Mouse (Mus musculus) bone marrow, adult 2 months (tissue): ENCODE data around the gene Tedc1. TPM values are rescaled to one million over a fixed set of nuclear protein-coding genes. Genes with fewer than 3 reads are reported as not detected.
A peak's percentile ranks its signal among the peaks of the same experiment; 100 is the strongest.

Source experiments
- H3K27ac ChIP-seq: fragments of 200-500 bp; 2 replicates; pipeline ENCODE4 v1.5.1; 2012; ENCODE audit warnings: low read depth, mild to moderate bottlenecking, control low read depth, inconsistent platforms, low read length; ENCODE audit not compliant: control insufficient read depth, poor library complexity, insufficient read depth
- H3K4me1 ChIP-seq: fragments of 200-500 bp; 2 replicates; pipeline ENCODE4 v1.6.1; 2011; ENCODE audit warnings: low read length; ENCODE audit not compliant: control insufficient read depth, insufficient read depth
- H3K4me3 ChIP-seq: fragments of 200-500 bp; replicated peaks from 2 replicates; pipeline ENCODE3; 2011; ENCODE audit warnings: mild to moderate bottlenecking, low read depth, low read length, control low read depth; ENCODE audit not compliant: control insufficient read depth
- CTCF ChIP-seq: fragments of 200-500 bp; IDR thresholded peaks from 2 replicates; pipeline ENCODE4 v1.5.1; 2011; ENCODE audit warnings: low read length, control low read depth; ENCODE audit not compliant: control insufficient read depth, insufficient read depth
- POLR2A ChIP-seq: fragments of 200-500 bp; IDR thresholded peaks from 2 replicates; pipeline ENCODE4 v1.6.1; 2011; ENCODE audit warnings: low read depth, mild to moderate bottlenecking, control low read depth, low read length, borderline replicate concordance; ENCODE audit not compliant: control insufficient read depth
- WGBS: fragments of 180-500 bp; shearing (Covaris S2); methylation state at CpG from one replicate; pipeline ENCODE4 v1.1.7; 2018; 5-methylcytosine and 5-hydroxymethylcytosine counted together
- polyA plus RNA-seq: library from polyadenylated mRNA; stranded (reverse); fragments of >200 nt; gene quantifications from 2 replicates; pipeline ENCODE4 v1.2.4, GENCODE M21; 2011; ENCODE audit warnings: low replicate concordance; ENCODE audit not compliant: missing spikeins, insufficient read depth, insufficient read length

Tedc1 gene
- polyA plus RNA-seq, 1 experiment: 16.0 TPM

GRCm38 (mm10) chr12:113153971-113154370 is 2.2 kb upstream of the Tedc1 start:
- 76% methylated on average over 7 of the region's 7 CpGs for WGBS
- no peak for TF ChIP-seq CTCF
- TF ChIP-seq POLR2A: no peak
- Histone ChIP-seq H3K4me3 (no peak overlapping the region), H3K27ac (peak overlapping the region; percentile 11; the same call in 1 of the 2 replicates), H3K4me1 (peaks cover 3% of the 10 kb centered on the region; the same call in 1 of the 2 replicates)

DNA sequence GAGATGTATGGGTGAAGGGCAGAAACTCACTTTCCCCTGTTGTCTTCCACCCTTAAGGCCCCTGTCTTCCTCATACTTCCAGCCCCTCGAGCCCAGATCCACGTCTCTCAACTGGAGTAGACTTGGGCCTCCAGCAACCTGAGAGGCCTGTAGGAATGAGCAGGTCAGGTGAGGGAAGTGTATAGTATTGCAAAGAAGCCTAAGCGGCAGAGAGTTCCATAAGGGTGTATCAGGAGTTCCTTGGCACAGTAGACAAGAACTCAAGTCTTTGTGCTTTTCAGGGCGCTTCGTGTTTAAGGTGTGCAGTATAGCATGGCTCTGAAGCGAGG is 1.5 kb upstream of the Tedc1 start:
- WGBS: 71% methylated on average over 6 of the region's 6 CpGs
- peak overlapping the region; percentile 82 for H3K27ac ChIP-seq
- peaks cover 3% of the 10 kb centered on the region; the same call in 1 of the 2 replicates for H3K4me1 ChIP-seq
- no peak for TF ChIP-seq CTCF
- TF ChIP-seq POLR2A: no peak
- peak overlapping the region; percentile 77 for H3K4me3 ChIP-seq

DNA sequence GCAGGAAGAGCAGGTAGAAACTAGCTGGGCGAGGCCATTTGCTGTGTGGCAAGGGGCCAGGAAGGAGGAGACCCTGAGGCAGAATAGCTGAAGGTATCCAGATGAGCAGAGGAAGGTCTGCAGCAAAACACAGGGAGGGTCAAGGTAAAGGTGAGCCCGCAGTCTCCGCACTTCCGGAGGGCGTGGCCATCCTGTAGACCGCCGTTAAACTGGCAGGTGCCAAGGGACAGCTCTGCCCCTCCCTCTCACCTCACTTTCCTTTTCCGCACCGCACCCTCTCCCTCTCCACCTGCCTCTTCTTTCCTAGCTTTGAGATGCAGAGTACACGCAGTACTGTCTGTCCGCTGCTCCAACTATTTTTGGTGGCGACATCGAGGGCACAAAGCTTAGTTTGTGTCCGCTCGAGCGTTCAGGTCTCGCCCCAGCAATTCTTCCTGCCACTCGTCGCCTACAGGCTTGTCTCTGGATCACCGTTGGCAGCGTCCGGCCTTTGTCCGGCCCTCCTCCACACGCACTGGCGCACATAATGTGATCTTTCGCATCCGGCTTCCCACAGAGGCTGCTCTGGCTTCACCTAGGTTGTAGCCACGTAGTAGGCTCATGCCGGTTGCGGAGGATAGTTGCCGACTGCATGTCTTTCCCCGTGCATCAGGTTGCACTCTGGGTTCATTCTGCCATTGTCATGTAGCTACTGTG is 997 bp upstream of the Tedc1 start:
- TF ChIP-seq POLR2A (no peak), CTCF (0 out of 2 replicates have a peak, but pooled peaks have one; percentile 4)
- Histone ChIP-seq H3K27ac (peak overlapping the region; percentile 82), H3K4me3 (peak overlapping the region; percentile 77), H3K4me1 (peaks cover 3% of the 10 kb centered on the region; the same call in 1 of the 2 replicates)
- WGBS: 6% methylated on average over 32 of the region's 32 CpGs

- H3K27ac ChIP-seq: peak overlapping the region; percentile 53
- H3K4me1 ChIP-seq: peaks cover 3% of the 10 kb centered on the region; the same call in 1 of the 2 replicates
- peak overlapping the region; percentile 88 for H3K4me3 ChIP-seq
- TF ChIP-seq CTCF: no peak
- TF ChIP-seq POLR2A: no peak
- 1% methylated on average over 23 of the region's 23 CpGs for WGBS
Observed at GRCm38 (mm10) chr12:113156540-113156929, 314 bp downstream of the Tedc1 start.

DNA sequence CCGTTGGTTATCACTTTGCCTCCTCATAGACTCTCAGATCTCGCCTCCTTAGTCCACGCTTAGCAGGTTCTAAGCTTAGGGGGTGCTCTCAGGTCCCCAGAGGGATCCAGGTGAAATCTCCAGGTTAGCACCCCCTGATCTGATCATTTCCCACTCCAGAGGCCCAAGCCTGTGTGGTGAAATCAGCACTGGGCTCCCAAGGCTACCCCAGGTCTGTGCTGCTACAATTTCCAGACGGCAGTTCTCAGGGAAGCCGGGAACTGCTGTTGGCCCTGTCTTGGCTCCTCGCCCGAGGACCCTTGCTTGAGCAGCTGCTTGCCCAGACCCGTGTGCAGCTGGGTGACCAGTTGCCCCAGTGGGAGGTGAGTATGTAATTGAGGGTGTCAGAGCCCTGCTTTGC is 781 bp downstream of the Tedc1 start:
- TF ChIP-seq CTCF (no peak), POLR2A (no peak)
- Histone ChIP-seq H3K27ac (no peak overlapping the region), H3K4me3 (peak overlapping the region; percentile 88), H3K4me1 (peaks cover 2% of the 10 kb centered on the region; the same call in 1 of the 2 replicates)
- 53% methylated on average over 8 of the region's 8 CpGs for WGBS

DNA sequence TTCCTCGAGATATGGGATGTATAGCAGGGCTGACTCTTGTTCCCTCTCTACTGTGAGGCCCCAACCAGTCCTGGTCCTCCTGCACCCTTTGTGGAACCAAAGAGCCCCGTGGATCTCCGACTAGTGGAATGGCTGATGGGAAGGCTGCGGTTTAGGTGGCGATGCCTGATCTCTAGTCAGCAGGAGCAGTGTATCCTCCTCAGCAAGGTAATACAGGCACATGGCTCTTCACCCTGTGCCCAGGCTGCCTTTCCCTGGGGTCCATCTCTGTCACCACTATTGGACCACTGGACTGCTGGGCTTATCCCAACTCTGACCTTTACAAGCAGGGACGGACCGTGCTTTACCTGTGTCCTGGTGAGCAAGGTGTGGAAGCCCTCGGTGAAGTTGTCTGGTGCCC is 1.3 kb downstream of the Tedc1 start:
- Histone ChIP-seq H3K4me1 (no peaks in the 10 kb centered on the region; the same call in 1 of the 2 replicates), H3K4me3 (no peak overlapping the region), H3K27ac (no peak overlapping the region)
- WGBS: 90% methylated on average over 8 of the region's 8 CpGs
- TF ChIP-seq CTCF: no peak
- no peak for TF ChIP-seq POLR2A

GRCm38 (mm10) chr12:113157971-113158370 is 1.8 kb downstream of the Tedc1 start:
- H3K27ac ChIP-seq: no peak overlapping the region
- 91% methylated on average over 8 of the region's 8 CpGs for WGBS
- no peaks in the 10 kb centered on the region; the same call in 1 of the 2 replicates for H3K4me1 ChIP-seq
- TF ChIP-seq POLR2A (no peak), CTCF (no peak)
- no peak overlapping the region for H3K4me3 ChIP-seq

GRCm38 (mm10) chr12:113163561-113164006 is 7.4 kb downstream of the Tedc1 start:
- no peak for TF ChIP-seq POLR2A
- no peak for TF ChIP-seq CTCF
- H3K27ac ChIP-seq: no peak overlapping the region
- H3K4me1 ChIP-seq: peaks cover 6% of the 10 kb centered on the region
- WGBS: 61% methylated on average over 11 of the region's 11 CpGs
- no peak overlapping the region for H3K4me3 ChIP-seq
